Mouse (Mus musculus) CD4-positive, CD25-positive, alpha-beta regulatory T cell, adult 4 months (primary cell): Measurements from ENCODE around the gene Lhfpl3. TPM values are rescaled to one million over a fixed set of nuclear protein-coding genes. Genes with fewer than 3 reads are reported as not detected.
"Not testable (repeated sequence)": the region's sequence is repeated elsewhere in the genome, so short reads cannot be mapped to it uniquely, and the experiment has no call there.

Experiments used
- ATAC-seq: one replicate; pipeline ENCODE4 v1.8.0; 2017
- polyA plus RNA-seq, 2 experiments: library from polyadenylated mRNA; unstranded; fragments of 100-300 nt; shearing (Covaris generic); gene quantifications; one replicate each; pipeline ENCODE4 v1.2.1; 2017

Gene Lhfpl3
- under 1 TPM in 1 of 2 experiments, not detected in 1; 0.30 TPM for polyA plus RNA-seq

DNA sequence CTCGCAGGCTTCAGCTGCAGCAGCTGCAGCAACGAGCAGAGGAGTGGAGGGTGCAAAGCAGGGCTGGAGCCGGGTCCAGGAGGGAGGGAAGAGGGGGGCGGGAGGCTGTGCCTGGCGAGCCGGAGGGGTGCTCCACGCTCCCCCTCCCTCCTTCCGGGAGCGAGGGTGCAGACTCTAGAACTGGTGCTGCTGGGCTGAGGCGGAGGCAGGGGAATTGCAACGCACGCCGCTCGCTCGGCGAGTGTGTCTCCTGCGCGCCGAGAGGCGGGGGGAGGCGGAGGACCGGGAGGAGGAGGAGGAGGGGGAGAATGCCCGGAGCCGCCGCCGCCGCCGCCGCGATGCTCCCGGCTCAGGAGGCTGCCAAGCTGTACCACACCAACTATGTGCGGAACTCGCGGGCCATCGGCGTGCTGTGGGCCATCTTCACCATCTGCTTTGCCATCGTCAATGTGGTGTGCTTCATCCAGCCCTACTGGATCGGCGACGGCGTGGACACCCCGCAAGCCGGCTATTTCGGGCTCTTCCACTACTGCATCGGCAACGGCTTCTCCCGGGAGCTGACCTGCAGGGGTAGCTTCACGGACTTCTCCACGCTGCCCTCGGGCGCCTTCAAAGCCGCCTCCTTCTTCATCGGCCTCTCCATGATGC lies at the start of gene Lhfpl3:
Gene Lhfpl3 (plus strand): TSS at position 175 of the 648 bp plus-strand sequence.
- no peak for ATAC-seq

DNA sequence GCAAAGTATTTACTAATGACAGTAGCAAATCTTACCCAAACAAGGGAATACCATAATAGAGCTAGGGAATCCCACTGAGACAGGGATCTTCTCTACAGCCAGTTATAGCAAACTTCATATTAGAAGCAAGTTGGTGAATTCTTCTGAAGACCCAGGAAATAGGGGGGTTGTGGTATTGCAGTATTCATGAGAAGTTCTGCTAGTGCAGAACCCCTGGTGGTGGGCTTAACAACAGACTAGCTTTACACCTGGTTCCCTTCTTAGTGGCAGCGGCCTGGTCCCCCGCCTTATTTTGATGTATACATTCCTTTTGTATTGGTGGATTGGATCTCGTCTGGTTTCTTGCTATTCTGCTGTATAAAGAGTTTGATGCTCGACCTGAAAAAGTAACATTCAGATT lies 39.6 kb upstream of the Lhfpl3 start:
- ATAC-seq, result not testable (repeated sequence)

DNA sequence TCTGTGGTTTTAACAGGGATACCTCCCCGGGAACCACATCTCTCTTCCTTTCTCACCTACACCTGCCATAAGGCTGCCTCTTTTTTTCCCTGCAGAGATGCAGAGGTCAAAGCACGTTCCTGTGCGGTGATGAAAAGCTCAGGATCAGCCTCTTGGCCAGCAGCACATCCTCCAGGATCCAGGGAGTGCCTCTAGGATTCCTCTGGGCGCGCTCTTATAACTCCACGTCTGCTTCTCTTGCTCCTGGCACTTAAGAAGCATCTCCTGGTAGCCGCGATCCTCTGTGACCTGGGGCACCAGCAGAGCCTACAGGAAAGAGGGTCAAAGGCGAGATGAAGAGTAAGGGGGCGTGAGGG lies 352 bp upstream of the Lhfpl3 start:
- no peak for ATAC-seq

GRCm38 (mm10) chr5:22746533-22747021 lies 718 bp downstream of the Lhfpl3 start:
- ATAC-seq, result no peak

- peak; percentile 41 for ATAC-seq
Observed at GRCm38 (mm10) chr5:22747305-22747704, 1.4 kb downstream of the Lhfpl3 start.

- no peak for ATAC-seq
Observed at GRCm38 (mm10) chr5:22757261-22757660, 11.4 kb downstream of the Lhfpl3 start.

GRCm38 (mm10) chr5:22770726-22771125 lies 24.9 kb downstream of the Lhfpl3 start:
- no peak for ATAC-seq

DNA sequence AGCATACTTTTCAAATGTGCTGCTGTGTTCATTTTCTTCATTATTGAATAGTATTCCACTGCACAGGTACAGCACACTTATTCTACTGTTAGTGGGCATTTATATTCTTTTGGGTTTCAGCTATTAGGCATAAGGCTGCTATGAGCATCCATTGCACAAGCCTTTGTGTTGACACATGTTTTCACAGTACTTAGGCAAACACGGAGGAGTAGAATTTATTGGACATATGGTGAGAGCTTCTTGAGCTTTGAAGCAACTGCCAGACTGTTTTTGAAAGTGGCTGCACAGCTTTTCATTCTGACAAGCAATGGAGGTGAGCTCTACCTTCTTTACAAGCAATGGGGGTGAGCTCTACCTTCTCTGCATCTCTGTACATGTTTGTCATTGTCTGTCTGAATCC lies 49.5 kb downstream of the Lhfpl3 start:
- ATAC-seq, result no peak

DNA sequence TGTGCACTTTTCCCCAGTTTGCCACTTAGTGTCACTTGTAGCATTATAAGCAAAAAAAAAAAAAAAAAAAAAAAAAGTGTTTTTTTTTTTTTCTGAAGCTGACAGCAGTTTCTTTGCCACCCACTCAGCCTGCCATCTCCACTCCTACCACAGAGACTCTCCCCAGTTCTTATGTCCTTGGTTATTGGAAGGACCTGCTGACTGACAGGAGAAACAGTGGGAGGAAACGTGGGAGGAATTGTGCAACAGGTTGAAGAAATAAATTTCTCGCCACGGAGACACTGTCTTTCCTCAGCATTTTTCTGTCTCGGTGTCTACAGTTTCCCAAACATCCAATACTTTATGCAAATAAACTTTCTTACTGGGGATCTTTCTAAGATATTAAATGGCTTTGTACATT lies 67.6 kb downstream of the Lhfpl3 start:
- no peak for ATAC-seq

- ATAC-seq, result no peak
Observed at GRCm38 (mm10) chr5:22829822-22830450, 84.1 kb downstream of the Lhfpl3 start.

DNA sequence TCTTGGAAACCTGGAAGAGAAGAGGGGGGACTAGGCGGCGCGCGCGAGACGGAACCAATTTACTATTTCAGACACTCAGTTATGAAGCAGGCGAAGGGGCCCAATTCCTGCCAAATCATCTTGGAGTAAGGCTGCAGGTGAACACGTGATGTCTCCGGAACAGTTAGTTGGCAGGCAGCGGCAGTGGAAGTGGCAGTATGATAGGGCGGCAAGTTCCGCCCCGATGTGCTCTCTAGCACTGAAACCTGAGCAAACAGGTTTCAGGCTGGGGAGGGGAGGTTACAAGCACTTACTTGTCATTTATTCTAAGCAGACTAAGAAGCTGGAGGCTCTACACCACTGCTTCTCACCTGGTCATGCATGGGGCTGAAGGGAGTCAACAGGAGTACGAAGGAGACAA lies 105.7 kb downstream of the Lhfpl3 start:
- no peak for ATAC-seq

GRCm38 (mm10) chr5:22853503-22853902 lies 107.6 kb downstream of the Lhfpl3 start:
- ATAC-seq, result no peak

- no peak for ATAC-seq
Observed at GRCm38 (mm10) chr5:22856480-22856879, 110.6 kb downstream of the Lhfpl3 start.

GRCm38 (mm10) chr5:22861399-22861798 lies 115.5 kb downstream of the Lhfpl3 start:
- ATAC-seq, result no peak

DNA sequence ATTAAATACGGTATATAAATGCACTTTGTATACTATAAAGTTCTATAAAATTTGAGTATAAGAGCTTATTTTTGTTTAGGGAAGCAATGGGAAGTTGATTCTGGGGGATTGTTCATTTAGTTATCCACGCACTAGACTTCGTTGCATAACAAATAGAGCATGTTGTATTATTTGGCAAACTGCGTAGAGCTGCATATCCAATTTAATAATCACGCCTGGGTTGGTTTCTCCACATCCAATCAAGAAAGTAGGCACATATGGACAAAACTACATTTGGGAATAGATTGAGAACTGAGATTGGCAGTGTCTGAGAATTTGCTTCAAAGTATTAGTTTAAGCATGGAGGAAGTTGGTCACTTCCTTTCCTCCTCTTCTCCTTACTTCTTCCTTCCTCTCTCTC lies 123.2 kb downstream of the Lhfpl3 start:
- ATAC-seq, result no peak

DNA sequence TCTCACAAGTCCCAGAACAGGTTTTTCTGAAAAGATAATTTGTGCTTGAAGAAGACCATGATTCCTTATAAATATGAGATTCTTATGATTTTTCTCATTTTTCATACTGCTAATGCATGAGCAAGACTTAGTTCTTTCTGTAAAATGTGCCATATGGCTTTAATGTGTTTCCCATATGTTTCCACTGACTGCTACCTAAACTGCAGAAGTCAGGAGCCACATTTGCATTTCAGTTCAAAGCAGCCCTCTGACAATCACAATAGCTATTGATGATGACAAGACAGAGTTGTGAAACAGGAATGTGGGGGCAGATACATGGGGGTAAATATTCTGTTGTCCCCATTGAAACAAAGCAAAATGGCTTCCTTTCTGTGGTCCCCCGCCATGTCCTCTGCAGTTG lies 126.6 kb downstream of the Lhfpl3 start:
- no peak for ATAC-seq

DNA sequence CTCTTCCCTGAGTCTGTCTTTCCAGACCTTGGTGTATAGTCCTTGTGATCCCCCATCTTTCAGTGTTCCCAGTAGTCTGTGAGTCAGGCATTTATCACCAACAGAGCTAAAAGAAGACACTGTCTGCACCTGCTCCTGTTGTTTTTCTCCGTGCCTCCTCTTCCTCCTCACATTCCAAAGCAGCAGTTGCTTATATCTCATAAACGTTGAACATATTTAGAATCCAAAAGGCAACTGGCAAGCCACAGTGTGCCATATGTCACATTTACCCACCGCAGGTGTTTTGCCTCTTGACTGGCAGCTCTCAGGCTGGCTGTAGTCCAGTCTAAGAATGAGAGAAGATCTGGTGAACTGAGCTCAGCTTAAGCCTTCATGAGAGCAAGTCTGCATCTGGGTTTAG lies 142.5 kb downstream of the Lhfpl3 start:
- ATAC-seq, result no peak

DNA sequence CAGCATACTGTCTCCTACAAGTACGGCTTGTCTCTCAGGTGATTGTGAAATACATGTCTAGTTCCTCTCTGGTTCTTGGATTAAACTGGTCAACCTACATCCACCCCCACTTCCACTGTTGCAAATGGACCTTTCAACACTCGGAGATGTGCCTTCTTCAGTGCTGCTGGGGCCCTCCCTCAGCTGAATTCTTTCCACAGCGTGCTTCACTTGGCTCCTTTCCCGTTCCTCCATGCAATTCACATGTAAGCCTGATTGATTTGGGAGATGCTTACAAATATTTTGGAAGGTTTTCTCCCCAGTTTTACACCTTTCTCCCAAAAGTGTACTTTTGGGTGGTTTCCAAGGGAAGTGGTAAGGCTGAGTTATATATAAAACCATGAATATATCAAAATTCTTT lies 143.6 kb downstream of the Lhfpl3 start:
- no peak for ATAC-seq

DNA sequence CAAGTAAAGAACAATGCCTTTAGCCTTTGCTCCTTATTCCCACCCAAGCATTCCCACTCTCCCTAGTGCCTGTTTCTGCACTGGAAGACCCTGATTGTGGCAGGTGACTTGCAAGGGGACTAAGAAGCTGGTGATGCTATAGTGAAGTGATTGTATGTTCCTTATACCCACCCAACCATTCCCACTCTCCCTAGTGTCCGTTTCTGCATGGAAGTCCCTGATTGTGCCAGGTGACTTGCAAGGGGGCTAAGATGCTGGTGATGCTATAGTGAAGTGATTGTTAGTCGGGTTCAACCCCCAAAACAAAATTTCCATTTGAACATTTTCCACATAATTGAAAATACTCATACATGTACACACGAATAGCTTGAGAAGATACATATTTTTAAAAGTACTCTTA lies 151.4 kb downstream of the Lhfpl3 start:
- ATAC-seq, result no peak

- ATAC-seq, result no peak
Observed at GRCm38 (mm10) chr5:22897656-22898289, 151.9 kb downstream of the Lhfpl3 start.

DNA sequence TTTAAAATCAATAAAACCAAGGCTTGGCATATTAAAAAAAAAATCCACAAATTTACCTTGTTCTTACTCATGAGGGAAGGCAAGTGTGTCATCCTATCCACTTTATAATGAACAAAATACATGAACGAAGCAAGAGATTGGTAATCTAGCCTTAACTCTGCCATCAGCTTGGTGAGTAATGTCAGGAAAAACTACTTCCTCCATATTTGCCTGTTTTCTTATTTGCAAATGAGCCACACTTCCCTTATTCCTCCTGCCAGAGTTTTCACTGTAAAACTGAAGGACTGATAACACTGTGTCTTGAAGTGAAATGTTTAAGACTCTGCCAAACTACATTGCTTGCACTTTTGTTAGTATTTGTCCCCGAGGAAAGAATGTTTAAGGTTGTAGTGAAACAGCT lies 152.7 kb downstream of the Lhfpl3 start:
- no peak for ATAC-seq

GRCm38 (mm10) chr5:22899913-22900312 lies 154.1 kb downstream of the Lhfpl3 start:
- ATAC-seq, result no peak

- ATAC-seq, result no peak
Observed at GRCm38 (mm10) chr5:22917197-22917596, 171.3 kb downstream of the Lhfpl3 start.

- ATAC-seq, result no peak
Observed at GRCm38 (mm10) chr5:22926171-22926570, 180.3 kb downstream of the Lhfpl3 start.
